Mouse (Mus musculus) kidney, adult 18-20 months (tissue): ENCODE data around the gene Cyp2b13.
"Not testable (repeated sequence)": the region's sequence is repeated elsewhere in the genome, so short reads cannot be mapped to it uniquely, and the experiment has no call there.

Source experiments
- DNase-seq: peaks from one replicate; pipeline ENCODE4 v3.0.0; 2021

The Cyp2b13 gene

GRCm38 (mm10) chr7:26061197-26061596 is at the start of gene Cyp2b13:
Gene Cyp2b13 (plus strand): TSS chr7:26061497.
- not testable (repeated sequence) for DNase-seq

GRCm38 (mm10) chr7:26019814-26020332 is 41.4 kb upstream of the Cyp2b13 start:
- DNase-seq, result not testable (repeated sequence)

GRCm38 (mm10) chr7:26054885-26055630 is 6.2 kb upstream of the Cyp2b13 start:
- DNase-seq, result not testable (repeated sequence)

GRCm38 (mm10) chr7:26071677-26072076 is 10.4 kb downstream of the Cyp2b13 start:
- DNase-seq, result not testable (repeated sequence)

- DNase-seq, result no peak
Observed at GRCm38 (mm10) chr7:26082595-26082994, 21.3 kb downstream of the Cyp2b13 start.

- no peak for DNase-seq
Observed at GRCm38 (mm10) chr7:26087391-26087790, 26.1 kb downstream of the Cyp2b13 start.

- peak; percentile 3 for DNase-seq
Observed at GRCm38 (mm10) chr7:26088578-26088977, 27.3 kb downstream of the Cyp2b13 start.

- DNase-seq, result not testable (repeated sequence)
Observed at GRCm38 (mm10) chr7:26139623-26140022, 78.3 kb downstream of the Cyp2b13 start.

GRCm38 (mm10) chr7:26143657-26144056 is 82.4 kb downstream of the Cyp2b13 start:
- DNase-seq, result not testable (repeated sequence)
